Mouse (Mus musculus) liver (tissue): Measurements from ENCODE around the gene Auts2.
A peak's percentile ranks its signal among the peaks of the same experiment; 100 is the strongest.

Experiments used
- DNase-seq: peaks from one replicate; pipeline ENCODE4 v3.0.0-alpha.2; 2020; ENCODE audit warnings: mixed read lengths

The Auts2 gene

DNA sequence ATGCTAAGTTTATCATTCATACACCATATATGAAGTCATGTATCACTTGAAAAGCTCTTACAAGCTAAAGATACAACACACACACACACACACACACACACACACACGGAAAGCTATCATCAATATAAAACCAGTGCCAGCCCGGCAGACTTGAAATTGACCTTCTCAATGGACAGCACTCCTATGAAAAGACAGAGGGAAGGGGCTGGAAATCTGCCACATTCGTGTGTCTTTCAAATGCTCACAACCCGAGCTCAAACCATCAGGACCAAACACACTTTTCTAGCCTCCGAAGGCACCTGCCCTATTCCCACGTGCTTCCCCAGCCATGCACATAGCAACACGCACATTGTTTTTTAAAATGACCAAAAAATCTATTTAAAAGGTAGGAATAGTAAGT, 308.7 kb downstream of the Auts2 start:
- DNase-seq: no peak

DNA sequence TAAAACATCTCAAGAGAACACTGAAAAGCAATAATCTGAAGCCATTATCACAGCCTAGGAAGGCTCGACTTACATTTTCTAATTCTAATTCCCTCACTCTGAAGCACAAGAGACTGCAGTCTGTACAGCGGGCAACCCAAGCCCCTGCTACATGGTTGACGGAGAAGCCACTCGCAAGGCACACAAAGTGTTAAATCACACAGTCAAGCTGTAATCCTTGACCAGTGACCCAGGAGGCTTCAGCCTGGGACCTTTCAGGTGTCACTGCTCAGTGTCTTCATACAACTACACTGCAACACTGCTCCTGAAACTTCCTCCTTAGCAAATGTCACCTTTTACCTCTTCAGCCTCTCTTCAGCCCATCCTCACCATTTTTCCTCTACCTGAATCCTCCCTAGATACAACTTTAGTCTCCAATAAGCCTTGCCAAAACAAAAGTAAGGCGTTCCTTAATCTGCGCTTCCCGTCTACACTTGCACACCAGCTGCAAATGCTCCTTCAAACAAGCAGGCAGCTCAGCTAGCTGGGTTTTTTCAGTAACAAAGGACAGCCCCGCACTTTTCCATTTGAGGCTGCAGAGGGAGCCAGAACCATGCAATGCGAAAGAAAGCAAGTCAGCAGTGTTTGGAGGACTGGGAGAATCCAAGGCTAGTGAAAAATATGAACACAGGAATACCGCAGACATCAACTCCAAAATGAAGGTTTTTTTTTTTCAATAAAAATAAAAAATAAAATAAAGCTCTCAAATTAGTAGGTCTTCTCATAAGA, 311.7 kb downstream of the Auts2 start:
- DNase-seq: peak; percentile 37

DNA sequence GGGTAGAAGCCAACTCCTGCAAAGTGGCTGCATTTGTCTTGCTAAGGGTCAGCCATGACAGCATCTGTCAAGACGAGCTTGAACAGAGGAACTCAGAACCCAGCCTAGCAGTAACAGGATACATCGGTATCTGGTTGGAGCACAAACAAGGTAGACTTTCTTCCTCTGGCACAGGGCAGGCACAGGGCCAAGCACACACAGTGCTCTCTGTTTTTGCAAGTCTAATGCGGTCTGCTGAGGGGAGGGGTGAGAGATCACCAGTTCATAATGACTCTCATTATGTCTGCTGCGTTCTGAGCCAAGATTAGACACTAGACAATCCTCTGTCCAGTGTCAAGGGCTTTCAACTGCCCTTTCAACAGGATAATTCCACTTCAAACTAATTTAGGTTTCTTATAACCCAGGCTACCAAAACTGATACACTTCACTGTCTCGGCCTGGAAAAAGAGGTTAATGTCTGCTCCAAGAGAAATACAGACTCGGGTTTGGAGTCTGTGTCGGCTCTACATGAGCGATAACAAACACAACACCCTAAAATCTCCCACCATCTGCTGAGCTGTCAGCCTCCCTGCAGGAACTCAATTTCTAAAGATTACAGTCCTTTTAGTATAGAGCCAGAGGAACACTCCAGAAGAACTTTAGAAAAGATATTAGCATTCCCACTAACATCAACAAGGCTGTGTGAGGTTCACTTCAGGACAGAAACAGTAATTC, 313.3 kb downstream of the Auts2 start:
- peak; percentile 7 for DNase-seq

DNA sequence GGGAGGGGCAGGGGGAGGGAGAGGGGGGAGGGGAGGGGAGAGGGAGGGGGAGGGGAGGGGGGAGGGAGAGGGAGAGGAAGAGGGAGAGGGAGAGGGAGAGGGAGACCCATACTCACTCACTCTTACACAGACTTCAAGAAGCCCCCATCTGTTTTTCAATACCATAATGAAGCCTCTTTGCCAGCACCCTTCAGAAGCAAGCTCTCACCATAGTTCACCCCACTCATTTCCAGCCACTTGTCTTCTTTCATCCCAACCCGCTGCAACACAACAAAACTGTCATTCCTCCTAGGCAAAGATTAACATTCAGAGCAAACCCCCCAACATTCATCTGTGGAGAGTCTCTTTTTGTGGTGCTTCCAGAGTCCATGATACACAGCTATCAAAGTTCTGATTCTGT, 314.1 kb downstream of the Auts2 start:
- no peak for DNase-seq

DNA sequence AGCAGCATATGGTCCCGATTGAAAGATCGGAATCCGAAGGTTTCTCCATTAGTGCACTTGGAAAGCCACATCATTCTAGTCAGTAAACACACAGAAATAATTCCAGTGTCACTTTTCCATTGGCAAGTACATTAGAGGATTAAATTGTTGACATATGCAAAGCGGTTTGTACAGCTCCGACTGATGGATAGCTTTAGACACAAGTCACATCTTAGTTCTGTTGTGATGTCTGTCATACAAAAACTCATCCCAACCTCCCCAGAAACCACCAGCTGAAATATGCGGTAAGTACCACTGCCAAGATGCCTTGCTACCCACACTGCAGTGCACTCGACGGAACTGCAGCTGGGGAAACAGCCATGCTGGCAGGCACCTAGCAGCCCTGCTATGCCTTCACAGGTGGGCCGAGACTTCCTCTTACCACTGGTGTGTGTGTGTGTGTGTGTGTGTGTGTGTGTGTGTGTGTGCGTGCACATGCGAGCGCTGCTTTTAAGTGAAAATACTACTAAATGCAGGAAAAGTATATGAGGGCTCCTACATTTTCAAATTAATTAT, 322.7 kb downstream of the Auts2 start:
- no peak for DNase-seq

DNA sequence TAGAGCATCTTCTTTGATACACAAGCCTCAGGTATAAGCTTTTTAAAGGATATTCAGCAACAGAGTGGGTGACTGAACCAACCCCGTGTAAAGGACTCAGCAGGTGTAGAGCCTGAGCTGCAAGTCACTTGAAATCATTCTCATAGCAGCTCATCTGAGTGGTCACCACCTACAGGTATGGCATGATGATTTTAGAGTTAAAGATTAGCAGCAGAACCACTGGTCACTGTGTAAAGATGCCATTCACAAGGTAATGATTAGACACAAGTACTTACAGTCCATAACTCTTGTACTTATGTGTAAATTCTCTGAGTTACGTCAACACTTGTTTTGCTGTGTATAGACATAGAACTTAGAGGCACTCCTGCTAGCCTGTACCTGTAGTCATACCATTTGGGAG, 327.0 kb downstream of the Auts2 start:
- DNase-seq: no peak

DNA sequence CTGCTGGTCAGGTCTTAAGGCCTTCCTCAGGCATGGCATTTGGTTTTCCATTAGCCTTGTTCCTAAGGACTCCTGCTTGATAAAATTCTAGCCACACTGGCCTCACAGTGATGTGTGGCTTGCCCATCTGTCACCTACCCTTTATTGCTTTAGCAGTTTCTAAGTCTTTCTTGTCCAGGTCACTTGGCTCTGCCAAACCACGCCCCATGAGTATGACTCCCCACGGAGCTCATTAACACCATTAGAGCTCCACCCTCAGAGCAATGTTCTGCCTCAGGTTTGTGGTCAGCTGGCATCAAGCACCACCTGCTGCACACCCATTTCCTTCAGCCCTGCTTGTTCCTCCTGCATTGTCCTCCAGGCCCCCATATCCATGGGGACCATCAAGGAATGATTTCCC, 330.7 kb downstream of the Auts2 start:
- DNase-seq: no peak

DNA sequence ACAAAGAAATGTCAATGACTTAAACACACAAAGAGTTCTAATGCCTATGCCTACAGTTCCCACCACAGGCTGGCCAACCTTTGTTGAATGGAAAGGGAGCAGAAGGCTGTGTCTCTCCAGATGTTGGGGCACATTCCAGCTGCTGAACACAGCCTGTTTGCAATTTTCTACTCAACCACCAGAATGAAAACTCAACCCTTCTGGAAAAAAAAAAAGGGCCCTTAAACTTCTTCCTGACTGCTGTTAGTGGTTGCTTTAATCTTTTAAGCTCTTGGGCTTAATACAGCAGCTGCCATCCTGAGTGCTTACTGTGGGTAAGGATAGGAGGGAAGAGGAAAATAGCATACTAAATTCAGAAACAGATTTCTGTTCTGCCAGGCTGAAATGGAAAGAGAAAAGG, 333.4 kb downstream of the Auts2 start:
- DNase-seq: no peak

GRCm38 (mm10) chr5:132206220-132206619, 336.9 kb downstream of the Auts2 start:
- DNase-seq: no peak

DNA sequence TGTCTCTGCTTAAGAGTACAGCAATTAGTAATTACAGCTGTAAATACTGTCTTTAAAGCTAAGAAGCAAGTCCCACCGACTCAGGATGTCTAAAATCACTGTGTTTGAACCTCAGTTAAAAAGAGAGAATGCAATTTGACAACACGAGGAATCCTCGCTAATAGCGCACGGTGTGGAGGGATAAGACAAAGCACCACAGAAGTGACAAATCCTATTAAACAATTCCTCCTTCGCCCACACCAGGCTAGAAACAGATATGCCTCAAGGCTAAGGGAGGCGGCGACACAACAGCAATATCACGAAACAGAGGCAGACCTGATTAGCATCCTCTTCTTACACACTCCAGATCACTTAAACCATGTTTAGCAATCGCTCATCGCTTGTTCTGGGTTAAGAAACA, 339.3 kb downstream of the Auts2 start:
- DNase-seq: no peak

GRCm38 (mm10) chr5:132201077-132201645, 342.0 kb downstream of the Auts2 start:
- no peak for DNase-seq

DNA sequence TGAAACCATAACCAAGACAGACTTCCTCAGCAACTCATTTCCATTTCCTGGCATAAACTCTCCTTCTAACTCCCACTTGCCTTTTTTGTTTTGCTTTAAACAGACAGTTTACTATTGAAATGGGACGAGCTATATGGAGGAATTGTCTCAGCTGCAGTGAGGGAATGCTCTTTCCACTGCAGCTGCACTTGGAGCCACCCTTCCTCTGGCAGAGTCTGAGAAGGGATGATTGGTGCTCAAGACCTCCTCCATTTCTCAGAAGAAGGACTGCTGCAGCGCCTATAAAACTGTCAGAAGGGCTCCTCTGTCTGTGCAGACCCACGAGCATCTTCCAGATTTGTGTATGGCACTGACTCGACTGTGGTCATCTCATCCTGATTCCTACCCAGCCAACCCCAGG, 342.5 kb downstream of the Auts2 start:
- DNase-seq: no peak

GRCm38 (mm10) chr5:132195048-132195533, 348.1 kb downstream of the Auts2 start:
- no peak for DNase-seq

- no peak for DNase-seq
Observed at GRCm38 (mm10) chr5:132190190-132190589, 353.0 kb downstream of the Auts2 start.

DNA sequence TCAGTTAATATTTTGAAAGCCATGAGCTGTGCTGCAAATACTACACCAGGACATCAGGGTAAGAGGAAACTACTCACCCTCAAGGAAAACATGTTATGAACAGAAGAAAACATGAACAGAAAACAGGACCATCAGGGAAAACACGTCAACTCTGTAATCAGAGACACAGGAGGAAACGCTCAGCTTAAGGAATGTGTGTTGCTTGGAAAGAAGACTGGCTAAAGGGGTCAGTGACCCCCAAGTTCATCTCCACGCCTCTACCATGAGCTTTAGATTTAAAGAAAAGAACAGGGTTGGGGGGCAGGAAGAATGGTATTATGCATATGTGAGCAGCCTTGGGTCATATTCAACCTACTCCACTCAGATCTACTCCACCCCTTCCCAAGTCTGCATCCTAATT, 356.5 kb downstream of the Auts2 start:
- no peak for DNase-seq

- no peak for DNase-seq
Observed at GRCm38 (mm10) chr5:132186221-132186620, 356.9 kb downstream of the Auts2 start.

- no peak for DNase-seq
Observed at GRCm38 (mm10) chr5:132184395-132185095, 358.6 kb downstream of the Auts2 start.

GRCm38 (mm10) chr5:132182077-132182476, 361.1 kb downstream of the Auts2 start:
- DNase-seq: no peak

GRCm38 (mm10) chr5:132170010-132170409, 373.1 kb downstream of the Auts2 start:
- DNase-seq: no peak

- no peak for DNase-seq
Observed at GRCm38 (mm10) chr5:132168805-132169204, 374.3 kb downstream of the Auts2 start.

- no peak for DNase-seq
Observed at GRCm38 (mm10) chr5:132168224-132168623, 374.9 kb downstream of the Auts2 start.

DNA sequence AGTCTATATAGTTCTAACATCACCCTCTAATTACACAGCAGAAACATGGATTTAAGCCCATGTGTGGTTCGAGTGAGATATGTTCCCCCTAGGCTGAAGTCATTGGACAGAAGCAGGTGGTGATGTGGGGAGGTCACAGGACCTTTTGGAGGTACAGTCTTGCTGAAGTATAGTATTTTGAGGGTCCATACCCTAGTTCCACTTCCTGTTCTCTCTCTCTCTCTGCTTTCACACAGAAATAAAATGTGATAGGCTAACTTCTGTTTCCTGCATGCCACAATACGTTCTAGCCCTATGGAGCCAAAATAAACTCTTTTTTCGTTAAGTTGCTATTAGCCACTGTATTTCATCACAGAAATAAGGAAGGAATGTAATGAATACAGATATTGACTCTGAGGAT, 376.6 kb downstream of the Auts2 start:
- DNase-seq: no peak

DNA sequence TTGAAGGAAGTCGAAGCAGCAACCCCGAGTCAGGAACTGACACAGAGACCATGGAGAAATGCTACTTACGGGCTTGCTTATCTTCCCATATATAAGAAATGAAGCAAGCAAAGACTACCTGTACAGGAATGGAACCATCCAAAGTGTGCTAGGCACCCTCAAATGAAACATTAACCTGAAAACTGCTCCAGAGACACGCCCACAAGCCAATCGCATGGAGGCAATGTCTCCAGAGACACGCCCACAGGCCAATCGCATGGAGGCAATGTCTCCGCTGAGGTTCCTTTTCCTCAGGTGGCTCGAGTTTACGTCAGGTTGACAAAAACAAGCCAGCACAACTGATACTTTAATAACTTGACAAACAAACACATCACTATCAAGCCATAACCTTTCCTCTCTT, 379.2 kb downstream of the Auts2 start:
- DNase-seq: no peak
